Mouse (Mus musculus): Measurements from ENCODE around the gene 1700093K21Rik.
"Not testable (repeated sequence)": the region's sequence is repeated elsewhere in the genome, so short reads cannot be mapped to it uniquely, and the experiment has no call there.

Gene 1700093K21Rik

DNA sequence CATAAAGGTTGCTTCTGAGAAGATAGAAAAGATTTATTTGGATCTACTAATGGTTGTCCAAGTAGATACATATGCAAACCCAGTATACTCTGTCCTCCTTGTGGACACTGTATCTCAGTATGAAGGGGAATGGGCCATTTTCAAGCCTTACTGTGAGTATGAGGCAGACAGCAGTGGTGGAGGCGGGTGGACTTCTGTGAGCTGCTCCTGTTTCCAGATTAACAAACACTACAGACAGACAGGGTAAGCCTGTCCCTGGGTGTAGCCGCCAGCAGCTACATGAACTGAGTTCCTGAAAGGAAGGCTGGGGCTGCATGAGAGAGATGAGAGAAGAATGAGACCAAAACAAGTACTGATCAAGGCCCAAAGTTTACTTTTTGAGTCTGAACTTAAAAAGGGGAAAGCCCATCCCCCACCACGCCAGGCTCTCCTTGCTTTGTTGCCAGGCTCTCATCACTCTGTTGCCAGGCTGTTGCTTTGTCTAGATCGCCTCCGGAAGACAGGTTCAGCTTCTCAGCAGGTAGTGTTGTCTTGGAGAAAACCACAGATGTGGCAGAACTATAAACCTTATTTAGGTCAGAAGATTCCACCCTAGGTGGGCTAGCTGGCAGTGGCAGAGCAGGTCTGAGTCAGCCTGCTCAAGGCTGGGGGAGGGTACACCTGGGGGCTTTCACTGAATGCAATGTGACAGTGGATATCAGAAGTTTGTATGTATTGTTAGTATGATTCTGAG, at the start of gene 1700093K21Rik:
1700093K21Rik (minus strand) TSS at position 683 of the 733 bp plus-strand sequence.
- DNase-seq: peak; percentile 6 to 24

DNA sequence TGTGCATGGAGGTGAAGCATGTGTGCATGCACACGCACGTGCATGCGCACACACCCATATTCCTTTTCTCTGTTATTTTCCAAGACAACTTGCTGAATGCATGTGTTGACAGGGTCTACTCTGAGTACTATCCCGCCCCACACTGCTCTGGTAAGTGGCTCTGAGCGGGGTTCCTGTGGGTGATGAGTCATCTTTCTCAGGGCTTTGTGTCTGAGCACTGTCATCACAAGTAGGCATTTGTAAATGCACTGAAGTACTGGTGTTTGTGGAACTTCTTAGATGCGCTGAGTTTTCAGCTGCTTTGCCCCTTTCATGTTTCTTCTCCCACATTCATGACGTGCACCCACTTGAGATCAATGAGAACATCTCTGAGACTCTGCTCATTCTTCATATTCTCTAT, 49.2 kb upstream of the 1700093K21Rik start:
- no peak for DNase-seq

DNA sequence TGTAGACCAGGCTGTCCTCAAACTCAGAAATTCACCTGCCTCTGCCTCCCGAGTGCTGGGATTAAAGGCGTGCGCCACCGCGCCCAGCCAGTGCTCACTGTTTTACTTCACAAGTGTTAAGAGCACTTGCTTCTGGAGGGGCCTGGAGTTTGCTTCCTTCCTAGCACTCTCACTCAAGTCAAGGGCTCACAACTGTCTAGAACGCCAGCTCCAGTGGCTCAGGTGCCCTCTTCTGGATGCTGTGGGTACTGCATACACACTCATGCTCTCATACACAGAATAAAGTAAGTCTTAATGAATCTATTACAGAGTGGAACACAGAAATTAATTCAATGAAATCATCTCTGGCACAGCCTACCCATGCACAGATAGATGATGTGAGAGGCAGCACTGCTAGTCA, 44.8 kb upstream of the 1700093K21Rik start:
- DNase-seq: peak; percentile 86 to 90

DNA sequence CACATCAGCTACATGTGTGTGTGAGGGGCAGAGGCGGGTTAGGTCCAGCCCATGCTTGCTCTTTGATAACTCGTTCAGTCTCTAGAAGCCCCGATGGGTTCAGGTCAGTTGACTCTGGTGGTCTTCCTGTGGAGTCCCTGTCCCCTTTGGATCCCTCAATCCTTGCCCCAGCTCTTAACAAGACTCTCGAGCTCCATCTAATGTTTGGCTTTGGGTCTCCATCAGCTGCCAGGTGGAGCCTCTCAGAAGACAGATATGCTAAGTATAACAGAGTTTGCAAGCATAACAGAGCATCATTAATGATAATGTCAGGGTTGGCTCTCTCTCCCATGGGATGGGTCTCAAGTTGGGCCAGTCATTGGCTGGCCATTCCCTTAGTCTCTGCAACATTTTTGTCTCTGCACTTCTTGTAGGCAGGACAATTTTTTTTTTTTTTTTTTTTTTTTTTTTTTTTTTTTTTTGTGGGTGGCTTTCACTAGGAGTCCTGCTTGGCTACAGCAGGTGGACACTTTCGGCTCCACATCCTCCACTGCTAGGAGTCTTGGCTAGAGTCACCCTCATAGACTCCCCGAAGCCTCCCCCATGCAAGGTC, 36.2 kb upstream of the 1700093K21Rik start:
- peak in 1 of 2 experiments; percentile 4 for DNase-seq

- DNase-seq: no peak
These were observed 16.5 kb upstream of the 1700093K21Rik start for GRCm38 (mm10) chr11:23537446-23537845.

DNA sequence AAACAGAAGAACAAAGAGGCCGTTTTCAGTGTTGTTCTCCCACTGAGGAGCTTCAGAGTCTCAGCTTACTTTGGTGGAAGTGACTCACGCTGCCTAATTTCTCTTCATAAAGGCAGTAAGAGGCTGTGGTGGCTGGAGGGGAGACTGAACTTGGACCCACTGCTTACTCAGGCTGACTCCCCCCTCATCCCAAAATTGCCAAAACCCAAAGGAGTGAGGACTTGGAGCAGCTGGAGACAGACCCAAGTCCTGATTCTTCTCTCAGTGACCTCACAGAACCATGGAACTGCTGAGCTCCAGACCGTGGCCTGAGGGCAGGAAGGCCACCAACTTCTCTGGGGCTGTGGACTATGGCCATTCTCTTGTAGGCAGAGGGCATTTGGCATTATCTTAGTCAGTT, 2.0 kb downstream of the 1700093K21Rik start:
- DNase-seq: no peak

DNA sequence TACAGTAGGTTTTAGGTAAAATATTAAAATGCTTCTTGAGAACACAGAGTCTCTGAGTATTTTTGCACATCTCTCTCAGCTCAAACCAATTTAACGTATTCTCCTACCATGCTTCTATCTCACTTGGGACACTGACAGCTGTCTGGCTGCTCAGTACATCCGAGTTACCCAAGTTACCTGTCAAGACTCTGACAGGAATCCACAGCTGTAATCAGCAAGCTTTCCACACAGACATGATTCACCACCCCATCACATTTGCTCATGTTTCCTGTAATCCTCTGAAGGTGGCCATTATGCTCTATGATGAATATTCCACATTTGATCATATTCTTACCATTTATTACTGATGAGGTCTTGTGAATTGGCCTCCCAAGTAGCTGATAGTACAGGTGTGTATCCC, 5.6 kb downstream of the 1700093K21Rik start:
- no peak for DNase-seq

GRCm38 (mm10) chr11:23514785-23515184, 6.2 kb downstream of the 1700093K21Rik start:
- not testable (repeated sequence) for DNase-seq

DNA sequence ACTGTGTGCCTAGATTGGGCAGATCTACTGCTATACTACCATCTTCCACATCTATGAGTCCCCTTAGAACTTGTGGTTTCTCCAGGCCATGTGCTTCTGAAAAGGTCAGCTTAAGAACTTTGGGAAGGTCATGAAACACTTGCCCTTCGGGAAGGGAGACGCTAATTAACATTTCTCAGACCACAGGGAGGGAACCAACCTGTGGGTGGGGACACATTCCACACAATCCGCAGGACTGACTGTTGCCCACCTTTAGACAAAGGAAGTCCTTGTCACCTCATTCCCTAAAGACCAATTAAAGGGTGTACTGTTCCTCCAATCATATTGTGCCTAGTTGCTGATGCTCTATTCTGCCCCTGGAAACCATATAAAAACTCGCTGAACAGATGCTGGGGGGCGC, 16.2 kb downstream of the 1700093K21Rik start:
- DNase-seq: not testable (repeated sequence)

GRCm38 (mm10) chr11:23498609-23499008, 22.3 kb downstream of the 1700093K21Rik start:
- DNase-seq: peak in 1 of 2 experiments; percentile 15

DNA sequence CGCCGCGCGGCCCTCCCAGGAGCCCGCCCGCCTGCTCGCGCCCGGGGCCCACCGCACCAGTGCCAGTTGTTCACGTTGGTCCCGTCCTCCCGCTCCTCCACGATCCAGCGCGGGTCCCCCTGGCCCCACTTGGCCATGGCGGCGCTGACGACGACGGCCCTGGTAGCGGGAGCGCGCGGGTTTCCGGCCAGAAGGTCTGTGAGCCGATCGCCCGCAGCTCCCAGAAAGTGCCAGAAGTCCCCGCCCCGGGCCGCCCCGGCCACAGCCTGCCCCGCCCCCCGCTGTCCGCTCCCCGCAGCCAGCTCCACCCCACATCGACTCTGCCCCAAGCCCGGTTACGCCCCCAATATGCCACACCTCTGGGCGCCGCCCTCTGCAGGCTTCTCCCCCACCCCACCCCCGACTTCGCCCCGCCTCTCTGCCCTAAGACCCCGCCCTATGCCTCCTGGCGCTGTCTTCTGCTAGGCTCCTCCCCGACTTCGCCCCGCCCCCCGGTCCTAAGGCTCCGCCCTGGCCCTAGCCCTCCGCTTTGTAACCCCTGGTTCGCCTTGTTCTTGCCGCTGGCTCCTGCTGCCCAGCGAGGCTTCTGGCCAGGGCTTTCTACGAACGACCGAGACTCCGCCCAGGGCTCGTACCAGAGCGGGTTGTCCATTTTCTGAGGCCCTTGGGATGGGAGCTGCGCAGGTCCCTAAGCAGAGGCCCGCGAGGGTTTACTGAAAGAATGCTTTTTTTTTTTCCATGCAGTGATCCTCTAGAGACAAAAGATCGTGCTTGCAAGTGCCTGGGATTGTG, 23.0 kb downstream of the 1700093K21Rik start, which contains the start of gene Ahsa2:
Ahsa2 (minus strand) TSS at position 313 of the 792 bp plus-strand sequence.
- peak; percentile 99 to 100 for DNase-seq

GRCm38 (mm10) chr11:23497335-23497717, 23.6 kb downstream of the 1700093K21Rik start:
- peak; percentile 89 to 90 for DNase-seq

DNA sequence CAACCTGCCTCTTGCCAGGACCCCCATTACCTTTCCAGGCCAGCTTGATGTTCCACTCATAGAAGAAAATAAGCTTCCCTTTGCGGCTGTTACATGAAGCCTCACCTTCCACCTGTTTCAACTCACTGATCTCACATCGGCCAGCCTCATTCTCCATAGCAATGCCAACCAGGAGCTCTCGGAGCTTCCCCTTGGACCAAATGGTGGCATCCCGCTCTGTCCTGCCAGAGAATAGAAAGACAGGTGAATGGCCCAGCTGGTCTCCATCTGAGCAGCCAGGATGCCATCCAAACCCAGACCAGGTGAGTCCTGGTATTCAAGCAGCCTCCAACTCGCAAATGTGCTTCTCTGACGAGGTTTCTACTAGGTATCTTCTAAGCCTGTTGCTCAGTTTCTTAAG, 24.3 kb downstream of the 1700093K21Rik start:
- peak; percentile 51 to 53 for DNase-seq

DNA sequence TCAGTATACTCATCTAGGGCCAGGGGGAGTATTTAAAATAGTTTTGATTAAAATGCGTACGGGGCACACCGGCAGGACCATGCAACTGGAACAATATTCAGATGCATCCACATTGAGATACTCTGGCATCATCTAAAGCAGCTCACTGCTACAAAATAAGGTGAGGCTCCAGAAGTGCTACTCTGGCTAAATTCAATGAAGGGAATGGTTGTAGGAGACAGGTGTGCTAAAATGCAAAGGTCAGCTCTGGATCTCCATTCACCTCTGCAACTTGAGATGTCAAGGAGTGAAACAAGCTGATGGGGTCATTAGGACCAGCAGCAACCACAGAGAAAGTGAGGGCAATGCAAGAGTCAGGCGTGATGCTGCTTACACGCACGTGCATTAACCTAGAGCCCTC, 25.7 kb downstream of the 1700093K21Rik start:
- no peak for DNase-seq

DNA sequence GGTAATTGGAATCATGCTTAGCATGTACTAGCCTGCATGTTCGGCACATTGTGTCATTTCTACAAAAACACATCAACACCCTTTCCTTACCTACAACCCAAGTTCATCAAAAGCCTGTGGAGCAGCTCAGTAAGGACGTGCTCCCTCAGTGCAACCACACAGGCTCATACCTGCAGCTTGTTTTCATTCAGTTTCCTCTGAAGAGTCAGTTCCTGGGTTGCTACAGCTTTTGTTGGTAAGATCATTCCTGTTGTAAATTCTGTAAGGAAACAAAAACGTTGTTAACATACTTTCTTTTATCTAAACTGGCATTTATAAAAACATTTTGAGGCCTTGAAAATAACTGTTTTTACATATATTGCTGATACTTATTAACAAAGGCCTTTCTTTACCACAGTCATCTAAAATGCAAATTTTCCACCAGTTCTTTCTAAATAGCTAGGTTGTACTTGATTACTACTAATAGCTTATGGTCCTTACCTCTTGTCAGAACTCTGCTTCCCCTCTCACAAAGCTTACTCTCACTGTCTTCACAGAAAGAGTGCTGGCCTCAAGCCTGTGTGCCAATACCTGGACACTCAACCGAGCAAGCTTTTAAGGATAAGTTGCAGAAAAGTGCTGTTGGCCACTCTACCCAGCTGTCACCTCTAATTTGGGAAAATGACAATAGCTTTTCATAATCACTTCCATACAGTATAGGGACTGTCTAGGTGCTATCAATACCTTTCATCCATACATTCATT, 28.7 kb downstream of the 1700093K21Rik start:
- no peak for DNase-seq

- no peak for DNase-seq
These were observed 31.0 kb downstream of the 1700093K21Rik start for GRCm38 (mm10) chr11:23489955-23490354.

Measured in cerebellum, postnatal 10 days (tissue).